Mouse (Mus musculus) midbrain, postnatal 0 days (tissue): Measurements from ENCODE around the gene Klf5. TPM values are rescaled to one million over a fixed set of nuclear protein-coding genes. Genes with fewer than 3 reads are reported as not detected.

Source experiments
- ATAC-seq: fragments of 200-750 bp; cut with Nextera tagmentation; 2 replicates; pipeline ENCODE4 v1.8.0; 2017; ENCODE audit warnings: moderate number of reproducible peaks, mild to moderate bottlenecking, moderate TSS enrichment, moderate library complexity; ENCODE audit not compliant: low FRiP score
- DNase-seq: peaks from one replicate; pipeline ENCODE4 v3.0.0-alpha.2; 2015; ENCODE audit warnings: low spot score
- H3K27ac ChIP-seq: fragments of 300-500 bp; sonication (generic); 2 replicates; pipeline ENCODE4 v1.5.1; 2014; ENCODE audit warnings: low read depth, mild to moderate bottlenecking, low read length, mixed read lengths
- H3K27me3 ChIP-seq: fragments of 300-500 bp; sonication (generic); 2 replicates; pipeline ENCODE4 v1.6.1; 2014; ENCODE audit warnings: low read length, control low read depth, mixed read lengths; ENCODE audit not compliant: insufficient read depth
- H3K36me3 ChIP-seq: fragments of 300-500 bp; sonication (generic); 2 replicates; pipeline ENCODE4 v1.6.1; 2014; ENCODE audit warnings: low read length, control low read depth, mixed read lengths; ENCODE audit not compliant: insufficient read depth
- H3K4me1 ChIP-seq: fragments of 300-500 bp; sonication (generic); 2 replicates; pipeline ENCODE4 v1.6.1; 2014; ENCODE audit warnings: mild to moderate bottlenecking, control low read depth, antibody characterized with exemption, low read length, mixed read lengths; ENCODE audit not compliant: insufficient read depth
- H3K4me2 ChIP-seq: fragments of 300-500 bp; sonication (generic); 2 replicates; pipeline ENCODE4 v1.6.1; 2014; ENCODE audit warnings: low read depth, mild to moderate bottlenecking, low read length, mixed read lengths; ENCODE audit not compliant: poor library complexity, severe bottlenecking
- H3K4me3 ChIP-seq: fragments of 300-500 bp; sonication (generic); 2 replicates; pipeline ENCODE4 v1.5.1; 2014; ENCODE audit warnings: low read depth, mild to moderate bottlenecking, low read length, moderate library complexity
- H3K9ac ChIP-seq: fragments of 300-500 bp; sonication (generic); replicated peaks from 2 replicates; pipeline ENCODE4 v1.6.1; 2014; ENCODE audit warnings: mild to moderate bottlenecking, low read length, moderate library complexity, mixed read lengths; ENCODE audit not compliant: poor library complexity, severe bottlenecking
- H3K9me3 ChIP-seq: fragments of 300-500 bp; sonication (generic); 2 replicates; pipeline ENCODE4 v1.6.1; 2016; ENCODE audit warnings: low read length, control low read depth
- CTCF ChIP-seq: IDR thresholded peaks from 2 replicates; pipeline ENCODE4 v1.5.1; 2016; ENCODE audit warnings: antibody characterized with exemption, mild to moderate bottlenecking
- WGBS: fragments of 180-500 bp; shearing (Covaris S2); extraction: QIAGEN DNeasy Blood & Tissue Kit; methylation state at CpG from one replicate; pipeline ENCODE4 v1.1.7; 2014; 5-methylcytosine and 5-hydroxymethylcytosine counted together
- polyA plus RNA-seq: library from polyadenylated mRNA; unstranded; fragments of >200 nt; fragmentation: Nextera tagmentation; extraction: Ambion mirVana; gene quantifications from 2 replicates; pipeline ENCODE4 v1.2.1, GENCODE M21; 2015
- total RNA-seq: library from RNA; depleted of rRNA; stranded (reverse); fragments of >200 nt; gene quantifications from 2 replicates; pipeline ENCODE4 v1.2.3, GENCODE M21; 2014

Klf5 gene
- total and polyA plus RNA-seq, 2 experiments from 2014 or later = 3.6 to 4.5 TPM

- no peaks in the 10 kb centered on the region for H3K9me3 ChIP-seq
- ATAC-seq (no peak), DNase-seq (no peak)
- TF ChIP-seq CTCF = no peak
- H3K4me1 ChIP-seq = no peaks in the 10 kb centered on the region
- no peak overlapping the region for H3K9ac ChIP-seq
- H3K36me3 ChIP-seq = no peaks in the 10 kb centered on the region
- H3K27me3 ChIP-seq = no peaks in the 10 kb centered on the region
- no peak overlapping the region for H3K27ac ChIP-seq
- H3K4me2 ChIP-seq = no peak overlapping the region
- WGBS = 56% methylated on average over 4 of the region's 4 CpGs
- no peak overlapping the region for H3K4me3 ChIP-seq
These were observed 22.7 kb upstream of the Klf5 start for GRCm38 (mm10) chr14:99275827-99276226.

- DNase-seq = no peak
- no peak for TF ChIP-seq CTCF
- Histone ChIP-seq H3K9me3 (no peaks in the 10 kb centered on the region), H3K4me1 (no peaks in the 10 kb centered on the region), H3K4me3 (no peak overlapping the region), H3K27me3 (no peaks in the 10 kb centered on the region), H3K27ac (no peak overlapping the region), H3K36me3 (no peaks in the 10 kb centered on the region), H3K4me2 (no peak overlapping the region), H3K9ac (no peak overlapping the region)
- ATAC-seq = no peak
- WGBS = 22% methylated on average over 9 of the region's 9 CpGs
These were observed 20.2 kb upstream of the Klf5 start for GRCm38 (mm10) chr14:99278312-99278711.

GRCm38 (mm10) chr14:99278763-99279486 lies 19.6 kb upstream of the Klf5 start:
- no peak overlapping the region for H3K4me2 ChIP-seq
- WGBS = 42% methylated on average over 12 of the region's 12 CpGs
- no peaks in the 10 kb centered on the region for H3K4me1 ChIP-seq
- no peak overlapping the region for H3K27ac ChIP-seq
- no peaks in the 10 kb centered on the region for H3K36me3 ChIP-seq
- no peak overlapping the region for H3K9ac ChIP-seq
- no peaks in the 10 kb centered on the region for H3K27me3 ChIP-seq
- DNase-seq (no peak), ATAC-seq (no peak)
- no peaks in the 10 kb centered on the region for H3K9me3 ChIP-seq
- TF ChIP-seq CTCF = no peak
- H3K4me3 ChIP-seq = no peak overlapping the region

GRCm38 (mm10) chr14:99280399-99280798 lies 18.1 kb upstream of the Klf5 start:
- TF ChIP-seq CTCF = no peak
- H3K4me2 ChIP-seq = no peak overlapping the region
- DNase-seq (no peak), ATAC-seq (no peak)
- H3K4me1 ChIP-seq = no peaks in the 10 kb centered on the region
- H3K9me3 ChIP-seq = no peaks in the 10 kb centered on the region
- no peaks in the 10 kb centered on the region for H3K27me3 ChIP-seq
- H3K9ac ChIP-seq = no peak overlapping the region
- no peaks in the 10 kb centered on the region for H3K36me3 ChIP-seq
- no peak overlapping the region for H3K27ac ChIP-seq
- WGBS = 88% methylated on average over 5 of the region's 5 CpGs
- H3K4me3 ChIP-seq = no peak overlapping the region

GRCm38 (mm10) chr14:99280825-99281433 lies 17.6 kb upstream of the Klf5 start:
- 90% methylated on average over 5 of the region's 5 CpGs for WGBS
- H3K36me3 ChIP-seq = no peaks in the 10 kb centered on the region

GRCm38 (mm10) chr14:99285486-99285885 lies 13.0 kb upstream of the Klf5 start:
- H3K9ac ChIP-seq = no peak overlapping the region
- no peak overlapping the region for H3K4me2 ChIP-seq
- no peak overlapping the region for H3K4me3 ChIP-seq
- H3K36me3 ChIP-seq = no peaks in the 10 kb centered on the region
- no peak overlapping the region for H3K27ac ChIP-seq
- H3K4me1 ChIP-seq = no peaks in the 10 kb centered on the region
- TF ChIP-seq CTCF = no peak
- no peaks in the 10 kb centered on the region for H3K27me3 ChIP-seq
- DNase-seq = no peak
- H3K9me3 ChIP-seq = no peaks in the 10 kb centered on the region
- WGBS = 95% methylated on average over 4 of the region's 4 CpGs
- ATAC-seq = no peak

More at GRCm38 (mm10) chr14:99280825-99281433, 17.6 kb upstream of the Klf5 start:
- H3K27ac ChIP-seq = no peak overlapping the region
- H3K9ac ChIP-seq = no peak overlapping the region
- no peak overlapping the region for H3K4me2 ChIP-seq
- ATAC-seq (no peak), DNase-seq (no peak)
- H3K4me3 ChIP-seq = no peak overlapping the region
- no peaks in the 10 kb centered on the region for H3K27me3 ChIP-seq
- no peaks in the 10 kb centered on the region for H3K9me3 ChIP-seq
- TF ChIP-seq CTCF = no peak
- H3K4me1 ChIP-seq = no peaks in the 10 kb centered on the region
